Mouse (Mus musculus) bone marrow, adult 2 months (tissue): Measurements from ENCODE around the gene Olfr465-ps1. TPM values are rescaled to one million over a fixed set of nuclear protein-coding genes. Genes with fewer than 3 reads are reported as not detected.
A peak's percentile ranks its signal among the peaks of the same experiment; 100 is the strongest.

ENCODE experiments used
- H3K27ac ChIP-seq: fragments of 200-500 bp; 2 replicates; pipeline ENCODE4 v1.5.1; 2012; ENCODE audit warnings: low read depth, mild to moderate bottlenecking, control low read depth, inconsistent platforms, low read length; ENCODE audit not compliant: control insufficient read depth, poor library complexity, insufficient read depth
- H3K4me1 ChIP-seq: fragments of 200-500 bp; 2 replicates; pipeline ENCODE4 v1.6.1; 2011; ENCODE audit warnings: low read length; ENCODE audit not compliant: control insufficient read depth, insufficient read depth
- H3K4me3 ChIP-seq: fragments of 200-500 bp; replicated peaks from 2 replicates; pipeline ENCODE3; 2011; ENCODE audit warnings: mild to moderate bottlenecking, low read depth, low read length, control low read depth; ENCODE audit not compliant: control insufficient read depth
- CTCF ChIP-seq: fragments of 200-500 bp; IDR thresholded peaks from 2 replicates; pipeline ENCODE4 v1.5.1; 2011; ENCODE audit warnings: low read length, control low read depth; ENCODE audit not compliant: control insufficient read depth, insufficient read depth
- POLR2A ChIP-seq: fragments of 200-500 bp; IDR thresholded peaks from 2 replicates; pipeline ENCODE4 v1.6.1; 2011; ENCODE audit warnings: low read depth, mild to moderate bottlenecking, control low read depth, low read length, borderline replicate concordance; ENCODE audit not compliant: control insufficient read depth
- WGBS: fragments of 180-500 bp; shearing (Covaris S2); methylation state at CpG from one replicate; pipeline ENCODE4 v1.1.7; 2018; 5-methylcytosine and 5-hydroxymethylcytosine counted together
- polyA plus RNA-seq: library from polyadenylated mRNA; stranded (reverse); fragments of >200 nt; gene quantifications from 2 replicates; pipeline ENCODE4 v1.2.4, GENCODE M21; 2011; ENCODE audit warnings: low replicate concordance; ENCODE audit not compliant: missing spikeins, insufficient read depth, insufficient read length

Olfr465-ps1 gene
- not detected in 2 replicates for polyA plus RNA-seq

DNA sequence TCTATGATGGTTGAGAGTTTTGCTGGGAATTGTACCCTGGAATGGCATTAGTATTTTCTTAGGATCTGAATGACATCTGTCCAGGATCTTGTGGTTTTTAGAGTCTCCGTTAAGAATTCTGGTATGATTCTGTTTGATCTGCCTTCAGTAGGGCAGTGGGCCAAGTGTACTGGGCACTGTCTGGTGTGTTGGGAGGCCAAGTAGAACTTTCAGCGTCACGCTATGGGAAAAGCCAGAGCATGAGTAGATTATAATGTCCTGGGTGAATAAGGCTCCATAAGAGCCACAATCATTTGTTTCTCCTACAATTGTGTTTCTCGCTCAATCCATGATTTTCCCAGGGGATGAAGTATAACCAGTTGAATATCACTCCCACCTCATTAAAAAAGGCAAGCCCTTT, at the start of gene Olfr465-ps1:
Gene Olfr465-ps1 (plus strand): TSS at position 301 of the 400 bp plus-strand sequence.
- WGBS: 81% methylated on average over 4 of the region's 4 CpGs
- no peak for TF ChIP-seq CTCF
- no peak for TF ChIP-seq POLR2A
- H3K27ac ChIP-seq: no peak within 1 kb of the TSS

DNA sequence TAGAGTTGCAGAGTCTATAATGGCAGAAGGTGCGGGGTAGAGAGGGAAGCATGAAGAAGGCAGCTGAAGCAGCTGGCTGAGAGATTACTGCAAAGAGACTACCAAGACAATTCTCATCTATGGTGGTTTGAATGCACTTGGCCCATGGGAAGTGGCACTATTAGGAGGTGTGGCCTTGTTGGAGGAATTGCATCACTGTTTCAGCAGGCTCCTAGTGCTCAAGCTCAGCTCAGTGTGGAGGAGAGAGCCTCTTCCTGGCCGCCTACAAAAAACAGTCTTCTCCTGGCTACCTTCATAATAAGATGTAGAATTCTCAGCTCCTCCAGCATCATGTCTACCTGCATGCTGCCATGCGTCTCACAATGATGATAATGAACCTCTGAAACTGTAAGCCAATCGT, 42.0 kb upstream of the Olfr465-ps1 start:
- no peak overlapping the region for H3K4me3 ChIP-seq
- WGBS: 81% methylated on average over 4 of the region's 4 CpGs
- TF ChIP-seq CTCF (no peak), POLR2A (no peak)

More for the DNA sequence above, at the start of gene Olfr465-ps1:
- H3K4me3 ChIP-seq: no peak within 1 kb of the TSS
- no peaks in the 10 kb centered on the region for H3K4me1 ChIP-seq

DNA sequence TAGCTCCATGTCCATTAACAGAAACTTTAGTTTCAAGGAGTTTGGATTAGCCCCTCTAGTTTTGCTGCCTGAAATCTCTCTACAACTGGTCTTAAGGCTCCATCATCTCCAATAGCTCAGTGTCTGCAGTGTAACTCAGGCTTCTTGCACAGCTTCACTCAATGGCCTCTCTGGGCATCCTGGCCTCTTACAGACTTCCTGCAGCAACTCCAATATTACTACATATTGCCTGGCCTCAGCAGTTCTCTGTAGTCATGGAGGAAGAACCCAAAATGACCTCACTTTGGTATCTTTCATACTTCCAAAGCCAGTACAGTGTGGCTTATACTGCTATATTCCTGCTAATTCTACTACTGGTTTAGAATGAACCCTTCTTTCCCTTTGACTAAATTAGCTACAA, 40.9 kb upstream of the Olfr465-ps1 start:
- H3K4me1 ChIP-seq: peaks cover 4% of the 10 kb centered on the region
- H3K27ac ChIP-seq: no peak overlapping the region
- no peak for TF ChIP-seq POLR2A
- TF ChIP-seq CTCF: no peak
- no peak overlapping the region for H3K4me3 ChIP-seq

More for the DNA sequence above, 42.0 kb upstream of the Olfr465-ps1 start:
- Histone ChIP-seq H3K27ac (no peak overlapping the region), H3K4me1 (peaks cover 4% of the 10 kb centered on the region)

DNA sequence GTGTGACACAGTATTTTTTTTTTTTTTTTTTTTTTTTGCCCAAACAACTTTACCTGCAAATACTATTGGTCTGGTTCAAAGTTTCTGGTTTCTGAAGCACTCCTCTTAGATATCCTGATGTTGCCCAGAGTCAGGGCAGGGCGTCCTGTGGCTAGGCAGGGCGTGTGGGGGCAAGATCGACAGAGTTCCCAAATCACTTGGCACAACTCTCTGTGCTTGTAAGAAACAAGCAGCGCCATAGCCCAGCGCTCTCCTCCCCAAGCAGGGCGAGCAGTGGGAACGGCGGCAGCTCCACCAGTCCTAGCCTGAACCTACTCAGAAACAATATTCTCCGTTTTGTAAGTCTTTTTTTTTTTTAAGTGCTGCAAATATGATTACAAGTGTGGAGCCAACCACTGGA, 37.2 kb upstream of the Olfr465-ps1 start:
- no peak overlapping the region for H3K4me3 ChIP-seq
- H3K4me1 ChIP-seq: peaks cover 6% of the 10 kb centered on the region
- TF ChIP-seq POLR2A (no peak), CTCF (no peak)
- no peak overlapping the region for H3K27ac ChIP-seq
- WGBS: 63% methylated on average over 9 of the region's 9 CpGs

DNA sequence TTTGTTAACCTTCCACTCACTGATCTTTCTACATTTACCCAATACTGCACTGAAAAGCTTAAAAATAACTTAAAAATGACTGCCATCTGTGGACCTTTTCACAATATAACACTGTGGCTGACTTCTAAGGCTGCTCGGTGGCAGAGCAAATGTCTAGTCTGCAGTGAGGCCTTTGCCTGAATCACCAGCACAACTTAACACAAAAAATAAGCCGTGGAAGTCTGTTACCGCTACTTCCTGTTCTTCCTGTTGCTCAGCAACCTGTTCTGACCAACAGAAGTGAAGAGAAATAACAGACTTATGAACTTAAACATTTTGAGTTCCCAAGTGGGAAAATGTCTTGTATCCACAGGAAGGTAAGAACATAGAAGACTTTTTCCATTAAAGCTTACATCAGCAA, 36.7 kb upstream of the Olfr465-ps1 start:
- H3K4me1 ChIP-seq: peaks cover 6% of the 10 kb centered on the region

DNA sequence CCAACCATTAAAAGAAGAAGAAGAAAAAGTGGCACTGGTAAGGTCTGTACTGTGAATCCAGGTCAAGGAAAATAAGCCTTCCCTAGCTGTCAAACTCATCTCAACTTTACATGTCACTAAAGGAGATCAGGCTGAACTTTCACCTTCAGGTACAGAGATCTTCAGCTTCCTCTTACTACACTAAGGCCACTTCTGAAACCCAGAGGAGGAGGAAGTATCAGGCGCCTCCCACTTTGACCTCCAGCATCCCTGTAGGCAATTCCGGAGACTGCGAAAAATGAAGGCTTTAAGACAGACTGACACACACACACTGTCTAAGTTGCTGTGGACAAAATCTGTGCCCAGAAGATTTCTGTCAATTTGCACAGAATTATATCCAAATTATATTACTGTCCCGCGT, 25.9 kb upstream of the Olfr465-ps1 start:
- Histone ChIP-seq H3K27ac (peak overlapping the region; percentile 98; the same call in 1 of the 2 replicates), H3K4me1 (no peaks in the 10 kb centered on the region; the same call in 1 of the 2 replicates), H3K4me3 (peak overlapping the region; percentile 98)
- WGBS: 0% methylated on average over 5 of the region's 5 CpGs
- TF ChIP-seq CTCF (no peak), POLR2A (no peak)

More for the DNA sequence above, 36.7 kb upstream of the Olfr465-ps1 start:
- Histone ChIP-seq H3K4me3 (no peak overlapping the region), H3K27ac (no peak overlapping the region)
- TF ChIP-seq CTCF: no peak
- TF ChIP-seq POLR2A: no peak
- 16% methylated on average over 3 of the region's 3 CpGs for WGBS

DNA sequence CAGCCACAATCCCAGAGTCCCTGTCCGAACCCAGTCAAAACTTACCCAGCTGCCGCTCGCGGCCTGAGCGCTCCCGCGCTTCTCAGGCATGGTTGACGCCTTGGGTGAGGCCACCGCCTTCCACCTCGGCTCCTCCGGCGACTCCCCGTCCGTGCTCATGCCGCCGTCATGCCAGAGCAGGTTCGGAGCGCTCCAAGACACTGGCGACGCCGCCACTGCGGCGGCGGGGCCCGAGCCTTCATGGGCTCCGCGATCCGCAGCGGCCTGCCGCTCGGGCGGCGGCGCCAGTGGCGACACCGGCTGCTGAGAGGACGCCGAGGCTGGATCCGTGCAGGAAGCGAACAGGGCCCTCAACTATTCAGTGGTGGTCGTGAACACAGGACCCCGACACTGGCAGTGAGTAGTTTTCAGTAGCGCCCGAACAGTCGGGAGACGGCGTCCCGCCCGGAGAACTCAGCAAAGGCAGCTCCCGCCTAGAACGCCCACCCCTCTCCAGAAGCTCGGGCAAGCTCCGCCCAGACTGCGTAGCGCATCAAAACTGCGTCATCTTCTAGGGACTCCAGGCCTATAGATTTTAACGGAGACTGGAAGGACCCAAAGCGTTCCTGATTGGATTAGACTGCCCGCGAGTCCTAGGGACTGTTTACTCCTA, 25.3 kb upstream of the Olfr465-ps1 start, which contains the start of gene Mfsd14b:
Gene Mfsd14b (minus strand): TSS at position 517 of the 652 bp plus-strand sequence.
- WGBS: under 1% methylated on average over 60 of the region's 60 CpGs
- H3K27ac ChIP-seq: peak within 1 kb of the TSS; percentile 98
- H3K4me3 ChIP-seq: peak within 1 kb of the TSS; percentile 98
- peak; percentile 80; the same call in 1 of the 2 replicates for TF ChIP-seq POLR2A
- no peak for TF ChIP-seq CTCF
- H3K4me1 ChIP-seq: no peaks in the 10 kb centered on the region; the same call in 1 of the 2 replicates

DNA sequence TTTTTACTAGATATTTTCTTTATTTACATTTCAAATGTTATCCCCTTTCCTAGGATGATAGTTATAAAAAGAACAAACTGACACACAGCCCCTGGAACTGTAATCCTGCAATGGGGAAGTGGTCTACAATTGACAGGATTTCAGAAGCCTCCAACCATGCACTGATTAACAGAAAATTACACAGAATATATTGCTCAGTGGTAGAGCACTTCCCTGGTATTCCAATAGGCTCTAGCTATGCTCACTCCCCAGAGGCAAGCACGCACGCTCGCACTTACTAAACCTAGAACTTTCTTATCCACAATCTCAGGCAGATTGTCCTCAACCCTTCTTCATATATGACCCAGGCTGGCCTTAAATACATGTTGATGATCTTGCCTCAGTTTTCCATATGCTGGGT, 24.6 kb upstream of the Olfr465-ps1 start:
- TF ChIP-seq CTCF: no peak
- no peak for TF ChIP-seq POLR2A
- no peak overlapping the region for H3K27ac ChIP-seq
- no peaks in the 10 kb centered on the region; the same call in 1 of the 2 replicates for H3K4me1 ChIP-seq
- WGBS: 83% methylated on average over 3 of the region's 3 CpGs
- peak overlapping the region; percentile 98 for H3K4me3 ChIP-seq
